Mouse (Mus musculus) liver, embryonic 12.5 days (tissue): ENCODE data around the gene Zscan22. TPM values are rescaled to one million over a fixed set of nuclear protein-coding genes. Genes with fewer than 3 reads are reported as not detected.
A peak's percentile ranks its signal among the peaks of the same experiment; 100 is the strongest.
"Not testable (repeated sequence)": the region's sequence is repeated elsewhere in the genome, so short reads cannot be mapped to it uniquely, and the experiment has no call there.

Source experiments
- ATAC-seq: fragments of 200-750 bp; cut with Nextera tagmentation; 2 replicates; pipeline ENCODE4 v1.8.0; 2017; ENCODE audit warnings: moderate number of reproducible peaks, mild to moderate bottlenecking, moderate library complexity
- H3K27ac ChIP-seq: fragments of 300-500 bp; sonication (generic); 2 replicates; pipeline ENCODE4 v1.5.1; 2016; ENCODE audit warnings: mild to moderate bottlenecking
- H3K27me3 ChIP-seq: fragments of 300-500 bp; sonication (generic); replicated peaks from 2 replicates; pipeline ENCODE4 v1.6.1; 2016; ENCODE audit warnings: mild to moderate bottlenecking, moderate library complexity
- H3K36me3 ChIP-seq: fragments of 300-500 bp; sonication (generic); 2 replicates; pipeline ENCODE4 v1.6.1; 2016; ENCODE audit warnings: mild to moderate bottlenecking, moderate library complexity
- H3K4me1 ChIP-seq: fragments of 300-500 bp; sonication (generic); 2 replicates; pipeline ENCODE4 v1.6.1; 2016
- H3K4me2 ChIP-seq: fragments of 300-500 bp; sonication (generic); 2 replicates; pipeline ENCODE4 v1.6.1; 2016; ENCODE audit warnings: mild to moderate bottlenecking, moderate library complexity
- H3K4me3 ChIP-seq: fragments of 300-500 bp; sonication (generic); 2 replicates; pipeline ENCODE4 v1.5.1; 2016; ENCODE audit warnings: mild to moderate bottlenecking, moderate library complexity
- H3K9ac ChIP-seq: fragments of 300-500 bp; sonication (generic); 2 replicates; pipeline ENCODE4 v1.6.1; 2016; ENCODE audit warnings: mild to moderate bottlenecking, moderate library complexity
- H3K9me3 ChIP-seq: fragments of 300-500 bp; sonication (generic); replicated peaks from 2 replicates; pipeline ENCODE4 v1.6.1; 2016; ENCODE audit warnings: mild to moderate bottlenecking, moderate library complexity
- WGBS: fragments of 180-500 bp; shearing (Covaris S2); methylation state at CpG from one replicate; pipeline ENCODE4 v1.1.7; 2016; ENCODE audit not compliant: insufficient replicate concordance; 5-methylcytosine and 5-hydroxymethylcytosine counted together
- polyA plus RNA-seq: library from polyadenylated mRNA; unstranded; fragments of >200 nt; fragmentation: Nextera tagmentation; extraction: Ambion mirVana; gene quantifications from 2 replicates; pipeline ENCODE4 v1.2.1, GENCODE M21; 2016

Gene Zscan22
- 5.9 and 6.6 TPM in 2 replicates for polyA plus RNA-seq

DNA sequence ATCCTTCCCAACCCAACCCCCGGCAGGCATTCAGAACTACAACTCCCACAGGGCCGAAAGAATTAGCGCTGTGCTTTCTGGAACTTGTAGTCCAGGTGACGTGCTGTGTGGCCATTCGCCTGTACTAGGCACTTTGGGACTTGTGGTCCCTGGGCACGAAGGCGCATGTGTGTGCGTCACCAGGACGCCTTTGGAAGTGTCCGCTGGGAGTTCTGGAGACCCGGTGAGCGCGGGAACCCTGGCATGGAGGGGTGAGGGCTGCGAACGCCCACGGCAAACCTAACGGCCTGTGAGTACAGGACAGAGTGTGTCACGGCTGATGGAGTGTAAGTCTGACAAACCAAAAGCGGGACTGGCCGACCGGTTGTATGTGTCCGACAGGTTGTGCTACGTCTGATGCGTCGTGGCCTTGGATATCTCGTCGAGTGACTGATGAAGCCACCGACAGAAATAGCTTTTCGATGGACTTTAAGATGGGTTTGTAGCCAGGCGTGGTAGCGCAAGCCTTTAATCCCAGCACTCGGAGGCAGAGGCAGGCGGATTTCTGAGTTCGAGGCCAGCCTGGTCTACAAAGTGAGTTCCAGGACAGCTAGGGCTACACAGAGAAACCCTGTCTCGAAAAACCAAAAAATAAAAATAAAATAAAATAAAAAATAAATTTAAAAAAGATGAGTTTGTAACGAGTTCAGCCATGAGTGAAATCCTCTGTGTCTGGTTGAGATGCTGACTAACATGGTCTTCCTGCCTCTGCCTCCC, at the start of gene Zscan22:
Gene Zscan22 (plus strand): TSS at position 161 of the 756 bp plus-strand sequence.
- peak within 1 kb of the TSS; percentile 69 for H3K4me2 ChIP-seq
- peaks cover 14% of the 10 kb centered on the region for H3K4me1 ChIP-seq
- WGBS, result 3% methylated on average over 36 of the region's 36 CpGs
- H3K27me3 ChIP-seq, result no peaks in the 10 kb centered on the region
- H3K9ac ChIP-seq, result peak within 1 kb of the TSS; percentile 73
- ATAC-seq, result peak; percentile 98
- H3K36me3 ChIP-seq, result peaks cover 12% of the 10 kb centered on the region
- peak within 1 kb of the TSS; percentile 45; the same call in 1 of the 2 replicates for H3K27ac ChIP-seq
- H3K4me3 ChIP-seq, result peak within 1 kb of the TSS; percentile 68
- no peaks in the 10 kb centered on the region for H3K9me3 ChIP-seq

DNA sequence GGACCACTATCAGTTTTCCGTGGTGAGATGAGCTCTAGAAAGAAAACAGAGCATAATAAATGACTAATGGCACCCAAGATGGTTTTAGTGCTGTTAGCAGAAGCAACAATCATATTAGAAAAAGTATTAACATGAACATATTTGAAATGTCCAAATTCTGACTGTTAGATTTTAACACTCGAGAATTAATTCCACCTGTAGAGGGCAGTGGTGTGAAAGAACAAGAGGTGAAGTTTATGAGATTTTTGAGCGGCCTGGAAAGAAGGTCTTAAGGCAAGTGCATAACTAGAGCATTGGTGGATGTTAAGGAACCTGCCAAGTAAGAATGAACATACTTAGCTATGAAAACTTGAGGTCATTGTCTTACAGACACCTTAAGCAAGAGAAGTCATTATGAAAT, 23.3 kb upstream of the Zscan22 start:
- Histone ChIP-seq H3K36me3 (no peaks in the 10 kb centered on the region), H3K4me3 (no peak overlapping the region), H3K9ac (no peak overlapping the region), H3K4me1 (no peaks in the 10 kb centered on the region), H3K27ac (no peak overlapping the region), H3K4me2 (no peak overlapping the region), H3K27me3 (no peaks in the 10 kb centered on the region; the same call in 1 of the 2 replicates), H3K9me3 (no peaks in the 10 kb centered on the region)
- WGBS, result 10% methylated on average over 3 of the region's 3 CpGs
- no peak for ATAC-seq

DNA sequence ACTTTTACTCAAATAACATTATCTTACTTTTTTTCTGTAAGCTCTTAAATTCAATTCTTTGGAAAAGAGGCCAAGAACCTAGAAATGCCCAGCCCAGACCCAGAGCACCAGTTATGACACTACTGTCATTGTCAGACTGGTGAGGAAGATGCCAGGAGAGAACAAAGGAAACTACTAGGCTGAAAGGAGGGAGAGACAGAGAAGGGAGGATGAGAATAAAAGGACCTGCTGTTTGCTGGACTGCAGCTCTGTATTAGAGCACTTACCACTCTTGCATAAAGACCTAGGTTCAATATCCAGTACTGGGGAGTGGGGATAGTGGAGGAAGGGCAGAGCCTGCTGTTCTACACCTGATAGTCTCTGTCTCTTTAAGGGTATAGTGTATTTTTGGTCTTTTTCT, 17.6 kb upstream of the Zscan22 start:
- H3K9ac ChIP-seq, result no peak overlapping the region
- no peaks in the 10 kb centered on the region; the same call in 1 of the 2 replicates for H3K36me3 ChIP-seq
- peaks cover 19% of the 10 kb centered on the region for H3K4me1 ChIP-seq
- no peaks in the 10 kb centered on the region for H3K27me3 ChIP-seq
- no peaks in the 10 kb centered on the region for H3K9me3 ChIP-seq
- no peak for ATAC-seq
- no peak overlapping the region for H3K4me2 ChIP-seq
- H3K4me3 ChIP-seq, result no peak overlapping the region
- H3K27ac ChIP-seq, result no peak overlapping the region

DNA sequence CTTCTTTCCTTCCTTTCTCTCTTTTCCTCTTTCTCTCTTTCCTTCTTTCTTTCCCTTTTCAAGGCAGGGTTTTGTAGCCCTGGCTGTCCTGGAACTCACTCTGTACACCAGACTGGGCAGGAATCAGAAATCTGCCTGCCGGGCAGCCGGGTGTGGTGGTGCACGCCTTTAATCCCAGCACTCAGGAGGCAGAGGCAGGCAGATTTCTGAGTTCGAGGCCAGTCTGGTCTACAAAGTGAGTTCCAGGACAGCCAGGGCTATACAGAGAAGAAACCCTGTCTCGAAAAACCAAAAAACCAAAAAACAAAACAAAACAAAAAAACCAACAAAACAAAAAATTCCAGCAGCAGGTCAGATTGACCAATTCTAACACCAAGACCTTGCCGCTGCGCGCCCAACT, 17.1 kb upstream of the Zscan22 start:
- not testable (repeated sequence) for H3K27ac ChIP-seq, H3K36me3 ChIP-seq, ATAC-seq, H3K9me3 ChIP-seq, H3K27me3 ChIP-seq
- 33% methylated on average over 8 of the region's 8 CpGs for WGBS
- H3K4me2 ChIP-seq, result peak overlapping the region; percentile 87
- H3K4me3 ChIP-seq, result peak overlapping the region; percentile 68
- H3K9ac ChIP-seq, result peak overlapping the region; percentile 68; the same call in 1 of the 2 replicates
- peaks cover 19% of the 10 kb centered on the region for H3K4me1 ChIP-seq

DNA sequence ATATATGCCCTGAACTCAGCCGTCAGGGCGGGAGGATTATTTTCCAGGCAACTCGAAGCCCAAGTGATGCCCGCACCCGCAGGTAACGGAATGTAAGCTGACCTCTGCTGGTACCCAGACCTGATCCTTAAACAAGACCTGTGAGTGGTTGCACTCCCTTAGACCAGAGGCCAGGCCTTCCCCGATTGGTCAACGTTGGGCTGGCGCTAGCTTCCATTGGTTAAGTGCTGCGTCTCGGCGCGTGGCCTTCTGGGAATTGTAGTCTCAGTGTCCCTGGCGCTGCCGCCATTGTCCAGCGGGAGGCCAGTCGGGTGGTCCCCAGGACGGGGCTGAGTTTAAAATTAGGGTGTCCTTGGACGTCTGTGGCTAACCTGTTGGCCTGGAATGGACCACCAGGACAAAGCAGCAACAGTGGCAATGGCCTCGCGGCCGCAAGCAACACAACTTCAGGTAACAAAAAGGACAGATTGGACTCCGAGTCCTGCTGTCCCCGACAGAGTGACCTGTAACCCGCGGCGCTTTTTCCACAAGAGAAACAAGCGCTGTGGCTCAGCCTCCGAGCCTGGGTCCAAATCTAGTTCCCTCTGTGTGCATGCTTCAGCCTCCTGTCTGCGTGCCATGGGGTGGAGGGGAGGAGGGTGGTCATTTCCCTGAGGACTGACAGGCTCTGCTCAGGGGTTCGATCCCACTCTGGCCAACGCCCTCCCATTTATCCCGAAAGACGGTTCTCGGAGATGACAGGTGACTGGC, 16.5 kb upstream of the Zscan22 start, which contains the start of gene Zfp128:
Gene Zfp128 (plus strand): TSS at position 267 of the 750 bp plus-strand sequence.
- peaks cover 8% of the 10 kb centered on the region for H3K36me3 ChIP-seq
- 1% methylated on average over 35 of the region's 35 CpGs for WGBS
- peak within 1 kb of the TSS; percentile 68 for H3K4me3 ChIP-seq
- peaks cover 19% of the 10 kb centered on the region for H3K4me1 ChIP-seq
- peak within 1 kb of the TSS; percentile 48; the same call in 1 of the 2 replicates for H3K27ac ChIP-seq
- H3K4me2 ChIP-seq, result peak within 1 kb of the TSS; percentile 87
- ATAC-seq, result peak; percentile 100
- H3K27me3 ChIP-seq, result no peaks in the 10 kb centered on the region
- no peaks in the 10 kb centered on the region for H3K9me3 ChIP-seq
- H3K9ac ChIP-seq, result peak within 1 kb of the TSS; percentile 68

DNA sequence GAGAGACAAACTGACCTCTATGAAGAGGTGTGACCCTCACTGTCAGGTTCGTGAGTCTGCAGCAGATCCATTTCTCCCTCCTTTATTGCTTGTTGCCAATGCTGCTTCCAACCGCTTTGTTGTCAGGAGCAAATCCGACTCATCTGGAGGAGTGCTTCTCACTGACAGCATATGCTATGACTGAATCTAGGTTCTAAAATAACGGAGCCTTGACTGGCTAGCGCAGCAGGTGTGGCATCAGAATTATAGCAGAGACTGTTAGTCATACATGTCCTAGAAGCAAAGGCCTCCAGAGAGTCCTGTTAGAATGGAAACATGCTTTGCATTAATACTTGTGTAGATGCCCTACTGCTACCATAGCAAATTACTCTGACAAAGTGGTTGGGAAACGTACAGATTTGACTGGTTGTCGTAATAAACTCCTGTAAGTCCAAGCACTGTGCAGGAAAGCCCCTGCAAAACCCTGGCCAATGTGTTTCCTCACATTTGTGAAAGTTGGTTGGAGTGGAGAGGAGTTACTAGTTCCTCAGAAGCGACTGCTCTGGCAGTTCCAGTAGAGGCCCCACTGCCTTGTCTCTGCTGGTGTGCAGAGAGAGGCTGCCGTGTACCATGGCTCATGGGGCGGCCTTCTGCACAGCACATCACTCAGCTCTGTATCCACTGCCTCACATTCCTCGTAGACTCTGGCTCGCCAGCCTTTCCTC, 10.9 kb upstream of the Zscan22 start:
- Histone ChIP-seq H3K4me2 (no peak overlapping the region), H3K36me3 (peaks cover 52% of the 10 kb centered on the region), H3K4me3 (no peak overlapping the region), H3K4me1 (peaks cover 10% of the 10 kb centered on the region), H3K9ac (no peak overlapping the region), H3K27me3 (no peaks in the 10 kb centered on the region), H3K9me3 (no peaks in the 10 kb centered on the region), H3K27ac (no peak overlapping the region)
- ATAC-seq, result no peak
- WGBS, result 80% methylated on average over 12 of the region's 12 CpGs

DNA sequence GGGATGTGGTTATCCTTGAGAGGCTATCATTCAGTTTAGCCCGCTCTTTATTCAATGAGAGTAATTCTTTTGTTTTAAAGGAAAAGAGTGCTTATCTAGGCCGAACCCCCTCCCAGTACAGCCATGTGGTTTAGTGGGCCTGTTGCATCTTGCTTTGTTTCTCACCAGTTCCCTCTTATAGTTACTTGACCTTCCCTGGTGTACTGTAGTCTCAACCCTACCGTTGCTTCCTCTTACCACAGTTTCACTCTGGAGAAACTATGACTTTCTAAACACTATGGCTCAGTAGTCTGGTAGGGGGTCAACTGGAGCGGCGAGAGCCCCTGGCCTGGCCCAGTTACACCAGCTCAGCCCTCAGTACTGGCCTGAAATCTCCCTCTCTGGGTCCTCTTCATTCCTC, 10.0 kb upstream of the Zscan22 start:
- Histone ChIP-seq H3K27me3 (no peaks in the 10 kb centered on the region), H3K9ac (no peak overlapping the region), H3K27ac (no peak overlapping the region), H3K9me3 (no peaks in the 10 kb centered on the region), H3K4me1 (0 out of 2 replicates have a peak, but pooled peaks cover under 1% of the 10 kb centered on the region), H3K4me3 (no peak overlapping the region), H3K4me2 (no peak overlapping the region), H3K36me3 (peaks cover 52% of the 10 kb centered on the region)
- WGBS, result 75% methylated on average over 5 of the region's 5 CpGs
- no peak for ATAC-seq

DNA sequence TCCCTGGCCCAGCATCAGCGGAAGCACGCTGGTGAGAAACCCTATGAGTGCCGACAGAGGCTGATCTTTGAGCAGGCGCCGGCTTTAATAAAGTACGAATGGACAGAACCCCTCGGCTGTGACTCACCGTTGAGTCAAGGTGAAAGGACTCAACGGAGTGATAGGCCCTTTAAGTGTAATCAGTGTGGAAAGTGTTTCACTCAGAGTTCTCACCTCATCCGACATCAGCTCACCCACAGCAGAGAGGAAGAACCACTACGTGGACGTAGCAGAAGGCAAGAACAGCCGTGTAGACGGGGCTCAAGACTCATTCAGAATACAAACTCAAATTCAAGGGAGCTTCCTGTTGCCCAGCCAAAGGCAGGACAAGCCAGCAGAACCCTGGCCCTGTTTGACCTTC, 6.7 kb upstream of the Zscan22 start:
- Histone ChIP-seq H3K27ac (no peak overlapping the region), H3K27me3 (no peaks in the 10 kb centered on the region), H3K4me3 (no peak overlapping the region), H3K9ac (no peak overlapping the region), H3K4me2 (no peak overlapping the region), H3K36me3 (peaks cover 45% of the 10 kb centered on the region), H3K9me3 (no peaks in the 10 kb centered on the region), H3K4me1 (no peaks in the 10 kb centered on the region)
- ATAC-seq, result no peak
- WGBS, result 83% methylated on average over 14 of the region's 14 CpGs

DNA sequence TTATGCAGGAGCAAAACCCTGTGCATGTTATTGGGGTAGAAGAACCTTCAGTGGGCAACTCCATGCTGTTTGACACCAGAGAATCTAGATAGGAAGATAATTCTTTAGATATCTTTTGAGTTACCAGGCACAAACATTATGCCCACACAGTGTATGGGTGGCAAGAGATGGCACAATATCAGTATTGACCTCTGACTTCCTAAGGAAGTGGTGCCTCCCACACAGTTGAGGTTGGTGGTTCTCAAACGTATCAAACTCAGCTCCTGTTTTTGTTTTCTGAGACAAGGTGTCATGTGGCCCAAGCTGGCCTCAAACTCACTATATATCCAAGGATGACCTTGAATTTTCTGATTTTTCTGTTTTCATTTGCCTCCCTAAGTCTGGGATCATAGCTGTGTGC, 6.3 kb upstream of the Zscan22 start:
- H3K4me2 ChIP-seq, result no peak overlapping the region
- no peaks in the 10 kb centered on the region for H3K9me3 ChIP-seq
- H3K4me1 ChIP-seq, result no peaks in the 10 kb centered on the region
- peaks cover 42% of the 10 kb centered on the region for H3K36me3 ChIP-seq
- no peak overlapping the region for H3K9ac ChIP-seq
- no peak for ATAC-seq
- H3K27ac ChIP-seq, result no peak overlapping the region
- H3K4me3 ChIP-seq, result no peak overlapping the region
- H3K27me3 ChIP-seq, result no peaks in the 10 kb centered on the region
- 35% methylated on average over 1 of the region's 1 CpGs for WGBS

DNA sequence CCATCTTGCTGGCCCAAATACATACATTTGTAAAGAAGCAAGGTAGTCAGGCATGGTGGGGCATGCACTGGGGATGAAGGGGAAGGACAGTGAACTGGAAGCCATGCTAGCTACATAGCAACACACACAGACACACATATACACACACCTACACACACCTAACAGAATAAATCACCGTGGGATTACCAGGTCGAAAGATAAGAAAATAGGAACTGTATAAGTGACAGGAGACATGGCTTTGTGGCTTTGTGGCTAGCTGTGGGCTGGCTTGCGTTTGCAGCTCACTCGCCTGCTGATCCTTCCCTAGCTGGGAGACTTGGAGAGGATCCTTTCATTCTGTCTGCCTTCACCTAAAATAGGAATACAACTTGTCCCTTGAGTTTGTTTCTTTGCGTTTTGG, 3.9 kb downstream of the Zscan22 start:
- no peak overlapping the region for H3K27ac ChIP-seq
- WGBS, result 47% methylated on average over 5 of the region's 5 CpGs
- no peak overlapping the region for H3K4me2 ChIP-seq
- no peak for ATAC-seq
- H3K9ac ChIP-seq, result no peak overlapping the region
- peaks cover 30% of the 10 kb centered on the region for H3K4me1 ChIP-seq
- no peaks in the 10 kb centered on the region for H3K27me3 ChIP-seq
- H3K36me3 ChIP-seq, result peaks cover 49% of the 10 kb centered on the region
- no peaks in the 10 kb centered on the region for H3K9me3 ChIP-seq
- H3K4me3 ChIP-seq, result no peak overlapping the region

DNA sequence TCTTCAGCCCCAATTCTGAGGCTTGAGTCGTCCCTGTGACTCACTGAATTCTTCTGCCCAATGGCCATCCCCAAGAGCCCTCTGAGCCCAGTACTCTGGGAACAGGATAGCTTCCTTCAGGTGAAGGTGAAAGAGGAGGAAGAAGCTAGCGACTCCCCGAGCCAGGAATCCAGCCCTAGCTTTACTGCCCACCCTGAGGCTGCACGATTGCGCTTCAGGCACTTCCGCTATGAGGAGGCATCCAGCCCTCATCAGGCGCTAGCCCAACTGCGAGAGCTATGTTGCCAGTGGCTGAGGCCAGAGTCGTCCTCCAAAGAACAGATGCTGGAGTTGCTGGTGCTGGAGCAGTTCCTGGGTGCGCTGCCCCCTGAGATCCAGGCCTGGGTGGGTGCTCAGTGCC, 6.0 kb downstream of the Zscan22 start:
- peaks cover 70% of the 10 kb centered on the region for H3K36me3 ChIP-seq
- peak overlapping the region; percentile 49 for H3K4me2 ChIP-seq
- ATAC-seq, result peak; percentile 27
- peak overlapping the region; percentile 42; the same call in 1 of the 2 replicates for H3K9ac ChIP-seq
- 0 out of 2 replicates have a peak overlapping the region, but pooled peaks have one; percentile 24 for H3K27ac ChIP-seq
- no peaks in the 10 kb centered on the region for H3K9me3 ChIP-seq
- no peaks in the 10 kb centered on the region for H3K27me3 ChIP-seq
- H3K4me3 ChIP-seq, result peak overlapping the region; percentile 34
- 37% methylated on average over 10 of the region's 10 CpGs for WGBS
- peaks cover 26% of the 10 kb centered on the region for H3K4me1 ChIP-seq

DNA sequence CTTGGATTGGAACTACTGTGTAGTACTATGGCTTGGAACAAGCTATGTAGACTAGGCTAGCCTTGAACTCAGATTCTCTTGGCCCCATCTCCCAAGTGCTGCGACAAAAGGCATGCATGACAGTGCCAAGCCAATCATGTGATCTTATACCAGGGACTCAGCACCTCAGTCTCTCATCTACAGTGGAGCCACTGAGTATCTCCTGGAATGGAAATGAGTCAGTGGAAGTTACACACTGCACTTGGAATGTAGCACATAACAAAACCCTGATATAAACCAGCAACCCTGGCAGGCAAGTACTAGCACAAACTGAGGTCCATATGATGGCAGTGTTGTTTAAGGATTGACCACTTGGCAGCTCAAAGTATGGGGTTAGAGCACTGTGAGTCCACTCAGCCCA, 7.5 kb downstream of the Zscan22 start:
- Histone ChIP-seq H3K36me3 (peaks cover 71% of the 10 kb centered on the region), H3K4me1 (peaks cover 23% of the 10 kb centered on the region), H3K9me3 (no peaks in the 10 kb centered on the region), H3K9ac (no peak overlapping the region), H3K4me2 (no peak overlapping the region), H3K27ac (no peak overlapping the region), H3K27me3 (no peaks in the 10 kb centered on the region), H3K4me3 (no peak overlapping the region)
- WGBS, result 86% methylated on average over 1 of the region's 1 CpGs
- ATAC-seq, result no peak
